Mouse (Mus musculus) CD4-positive, CD25-positive, alpha-beta regulatory T cell, adult 4 months (primary cell): Measurements from ENCODE around the gene Foxe1. TPM values are rescaled to one million over a fixed set of nuclear protein-coding genes. Genes with fewer than 3 reads are reported as not detected.

Experiments
- ATAC-seq: one replicate; pipeline ENCODE4 v1.8.0; 2017
- polyA plus RNA-seq, 2 experiments: library from polyadenylated mRNA; unstranded; fragments of 100-300 nt; shearing (Covaris generic); gene quantifications; one replicate each; pipeline ENCODE4 v1.2.1; 2017

The Foxe1 gene
- not detected for polyA plus RNA-seq

DNA sequence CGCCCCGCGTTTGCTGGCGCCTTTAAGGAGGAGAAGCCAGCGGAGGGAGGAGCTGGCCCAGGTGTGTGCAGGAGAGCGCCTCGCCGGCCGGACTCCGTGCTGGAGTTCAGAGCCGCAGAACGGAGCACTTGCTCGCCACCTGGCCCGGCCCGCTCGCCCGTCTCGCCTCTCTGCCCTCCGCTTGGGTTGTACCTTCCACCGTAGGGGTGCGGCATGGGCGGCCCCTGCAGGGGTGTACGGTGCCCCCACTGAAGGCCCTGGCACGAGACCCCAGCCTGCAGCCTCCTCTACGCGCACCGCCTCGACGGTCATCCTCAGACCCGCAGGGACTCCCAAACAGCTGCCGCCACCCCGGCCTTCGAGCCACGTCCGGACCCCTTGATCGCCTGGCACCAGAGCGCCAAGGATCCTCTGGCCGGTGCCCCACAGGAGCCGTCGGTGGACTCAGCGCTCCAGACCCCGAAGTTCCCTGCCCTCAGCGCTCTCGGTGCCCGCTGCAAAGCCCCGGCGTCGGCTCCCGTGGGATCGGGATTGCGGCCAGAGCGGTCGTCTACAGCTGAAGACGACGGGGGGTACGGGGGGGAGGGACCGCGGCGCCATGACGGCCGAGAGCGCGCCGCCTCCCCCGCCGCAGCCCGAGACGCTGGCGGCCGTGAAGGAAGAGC, at the start of gene Foxe1:
Foxe1 (plus strand) TSS at position 14 of the 665 bp plus-strand sequence.
- no peak for ATAC-seq

DNA sequence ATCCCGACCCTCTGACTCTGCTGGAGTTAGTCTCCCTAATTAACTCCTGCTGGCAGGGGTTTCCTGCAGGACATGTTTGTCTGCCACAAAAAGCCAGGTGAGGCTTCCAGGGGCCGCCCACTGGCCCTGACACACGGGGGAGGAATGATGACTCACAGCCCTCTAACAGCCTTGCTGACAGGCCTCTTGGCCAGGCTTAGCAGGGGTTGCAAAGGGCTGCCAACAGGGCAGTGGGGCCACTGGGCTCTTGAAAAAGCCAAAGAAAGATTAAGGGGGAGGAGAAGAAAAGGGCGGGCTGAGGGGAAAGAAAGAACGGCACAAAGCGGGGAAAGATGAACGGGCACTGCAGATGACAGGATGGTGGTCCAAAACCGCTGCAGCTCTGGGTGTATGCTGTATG, 39.3 kb upstream of the Foxe1 start:
- ATAC-seq = no peak

DNA sequence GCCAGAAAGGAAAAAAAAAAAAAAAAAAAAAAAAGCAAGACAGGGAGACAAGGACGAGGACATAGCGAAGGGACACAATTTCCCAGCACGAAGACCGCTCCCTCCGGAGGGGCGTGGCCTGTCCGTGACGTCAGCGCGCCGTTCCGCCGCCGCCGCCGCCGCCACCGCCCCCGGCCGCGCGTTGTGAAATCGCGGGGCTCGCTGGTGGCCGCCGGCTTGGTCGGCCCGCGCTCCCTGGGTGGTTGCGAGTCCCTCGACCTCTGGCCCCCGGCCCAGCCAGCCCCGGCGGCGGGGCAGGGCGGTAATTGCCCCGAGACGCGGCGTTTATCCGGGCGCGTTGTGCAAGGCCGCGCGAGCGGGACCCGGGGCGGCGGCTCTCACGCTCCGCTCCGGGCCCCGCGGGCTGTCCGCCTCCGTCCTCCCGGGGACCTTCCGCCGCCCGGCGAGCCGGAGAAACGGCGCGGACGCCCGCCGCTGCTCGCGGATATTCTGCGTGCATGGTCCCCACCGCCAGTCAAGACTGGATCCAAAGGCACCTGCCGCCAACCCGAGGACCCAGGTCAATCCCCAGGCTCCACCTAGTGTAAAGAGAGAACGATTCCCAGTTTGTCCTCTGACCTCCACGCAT, 38.5 kb upstream of the Foxe1 start:
- peak; percentile 91 for ATAC-seq

DNA sequence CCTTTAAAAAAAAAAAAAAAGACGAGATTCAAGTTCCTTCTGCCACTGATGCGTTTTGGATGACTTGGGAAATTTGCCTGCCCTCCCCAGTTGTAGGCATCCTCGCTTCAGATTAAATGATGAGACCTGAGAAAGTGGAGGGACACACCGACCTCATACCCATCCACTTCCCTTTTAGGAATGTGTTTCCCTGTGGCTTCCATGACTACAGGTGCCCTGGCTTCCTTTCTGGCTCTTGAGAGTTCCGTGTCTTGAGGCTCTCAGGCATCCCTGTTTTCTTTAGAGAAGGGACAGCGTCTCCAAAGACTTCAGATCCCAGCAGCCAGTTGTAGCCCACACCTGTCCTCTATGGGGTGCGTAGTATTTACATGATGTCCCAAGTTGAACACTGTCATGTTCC, 38.0 kb upstream of the Foxe1 start:
- peak; percentile 8 for ATAC-seq

DNA sequence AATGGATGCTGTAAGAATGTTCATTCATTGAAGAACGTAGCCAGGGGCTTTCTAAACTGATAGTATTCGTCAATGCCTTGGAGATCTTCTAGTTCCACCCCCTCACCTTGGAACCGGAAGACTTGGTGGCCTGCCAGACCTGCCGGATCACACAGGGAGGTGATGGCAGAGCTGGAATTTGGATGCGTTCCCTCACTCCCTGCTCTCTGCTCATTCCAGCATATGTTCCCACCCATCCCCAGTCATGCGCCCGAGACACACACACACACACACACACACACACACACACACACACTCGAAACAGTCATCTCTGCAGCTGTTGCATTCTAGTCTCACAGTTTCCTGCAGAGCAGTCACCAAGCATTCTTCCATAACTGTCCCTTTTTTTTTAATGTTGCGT, 36.1 kb upstream of the Foxe1 start:
- no peak for ATAC-seq

DNA sequence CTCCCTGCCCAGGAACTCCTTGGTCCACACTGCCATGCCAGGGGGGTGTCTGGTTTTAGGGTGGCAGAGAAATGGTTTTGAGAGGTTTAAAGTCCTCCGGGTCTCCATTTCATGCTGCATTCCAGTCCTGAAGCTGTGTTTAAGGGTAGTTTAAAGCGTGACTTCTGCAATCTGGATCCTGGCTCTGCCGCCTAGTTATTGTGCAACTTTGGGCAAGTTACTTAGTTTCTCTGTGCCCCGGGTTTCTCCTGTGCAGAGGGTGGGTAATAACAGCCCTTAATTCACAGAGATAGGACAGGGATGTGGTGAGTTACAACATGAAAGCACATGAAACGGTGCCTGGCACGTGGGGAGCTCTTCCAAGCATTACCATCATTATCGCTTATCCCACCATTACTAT, 35.5 kb upstream of the Foxe1 start:
- ATAC-seq = no peak

DNA sequence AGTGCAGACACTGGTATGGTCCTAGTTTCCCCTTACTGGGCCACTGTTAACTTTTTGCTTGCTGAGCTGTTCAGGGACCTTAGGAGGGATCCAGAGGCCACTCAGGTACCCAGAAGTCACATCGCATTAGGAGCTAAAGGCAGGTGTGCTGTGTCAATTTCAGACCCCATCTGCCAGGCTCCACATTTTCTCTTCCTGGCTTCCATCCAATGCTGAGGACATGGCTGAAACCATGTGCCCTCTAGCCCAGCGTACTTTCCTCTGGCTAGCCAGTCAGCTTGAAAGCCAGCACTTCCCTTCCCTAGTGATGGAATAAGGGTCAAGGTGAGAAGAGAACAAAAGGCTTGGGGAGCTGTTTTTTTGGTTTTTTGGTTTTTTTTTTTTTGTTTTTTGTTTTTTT, 31.8 kb upstream of the Foxe1 start:
- no peak for ATAC-seq

DNA sequence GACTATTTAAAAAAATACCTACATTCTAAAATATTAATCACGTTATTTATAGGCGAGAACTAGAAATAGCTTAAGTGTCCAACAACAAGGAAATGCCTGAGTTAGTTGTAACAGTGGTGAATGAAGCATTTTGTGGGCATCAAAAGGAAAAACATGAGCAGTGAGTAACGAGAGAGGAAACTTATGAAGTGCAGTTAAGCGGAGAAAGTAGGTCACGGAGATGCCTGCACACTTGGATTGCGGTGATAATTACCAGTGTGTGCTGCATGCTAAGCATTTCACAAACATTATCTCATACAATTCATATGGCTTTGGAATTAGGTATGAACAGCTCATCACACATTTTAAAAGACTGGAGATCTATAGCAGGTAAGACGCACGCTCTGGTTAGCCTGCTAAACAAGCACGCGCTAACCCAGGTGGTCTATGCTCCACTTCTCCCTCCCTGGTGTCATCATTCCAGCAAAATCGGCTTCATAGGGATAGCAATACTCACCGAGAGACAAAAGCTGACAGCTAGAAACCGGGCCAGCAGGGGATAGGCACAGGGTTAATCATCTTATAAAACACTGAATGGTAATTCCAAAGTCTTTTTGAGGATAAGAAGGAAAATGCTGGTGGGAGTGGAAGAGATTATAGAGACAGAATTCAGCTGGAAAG, 21.5 kb upstream of the Foxe1 start:
- no peak for ATAC-seq

DNA sequence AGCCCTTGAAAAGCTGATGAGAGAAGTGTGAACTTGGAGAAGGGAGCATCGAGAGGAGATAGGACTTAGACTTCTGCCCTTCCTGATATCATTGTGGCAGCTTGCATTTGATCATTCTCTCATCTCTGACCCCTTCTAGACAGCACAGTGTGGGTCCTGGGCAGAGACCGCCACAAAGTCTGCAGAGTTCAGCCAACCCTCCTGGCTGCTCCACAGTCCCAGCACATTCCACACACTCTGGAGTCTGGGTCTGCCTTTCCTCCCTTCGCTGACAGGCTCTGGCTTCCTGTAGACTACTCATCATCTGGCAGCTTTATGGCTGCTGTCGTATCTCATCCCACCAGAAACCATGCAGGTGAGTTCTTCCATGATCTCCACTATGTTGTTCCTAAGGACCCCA, 20.7 kb upstream of the Foxe1 start:
- no peak for ATAC-seq

DNA sequence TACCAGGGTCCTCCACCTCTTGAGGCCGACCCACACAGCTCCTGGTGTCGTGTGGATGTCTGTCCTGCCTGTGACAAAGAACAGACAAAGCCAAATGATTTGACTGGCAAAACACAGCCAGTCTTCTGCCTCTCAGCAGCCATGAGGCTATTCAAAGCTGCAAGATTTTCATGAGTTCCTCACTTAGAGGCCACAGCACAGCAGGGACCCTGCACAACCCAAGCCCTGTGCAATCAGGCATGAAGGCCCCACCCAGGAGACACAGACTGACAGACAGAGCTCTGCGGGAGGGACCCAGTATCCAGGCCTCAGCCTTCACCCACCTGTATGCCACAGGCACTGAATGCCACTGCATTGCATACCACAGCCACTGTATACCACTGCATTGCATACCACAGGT, 14.5 kb upstream of the Foxe1 start:
- no peak for ATAC-seq

DNA sequence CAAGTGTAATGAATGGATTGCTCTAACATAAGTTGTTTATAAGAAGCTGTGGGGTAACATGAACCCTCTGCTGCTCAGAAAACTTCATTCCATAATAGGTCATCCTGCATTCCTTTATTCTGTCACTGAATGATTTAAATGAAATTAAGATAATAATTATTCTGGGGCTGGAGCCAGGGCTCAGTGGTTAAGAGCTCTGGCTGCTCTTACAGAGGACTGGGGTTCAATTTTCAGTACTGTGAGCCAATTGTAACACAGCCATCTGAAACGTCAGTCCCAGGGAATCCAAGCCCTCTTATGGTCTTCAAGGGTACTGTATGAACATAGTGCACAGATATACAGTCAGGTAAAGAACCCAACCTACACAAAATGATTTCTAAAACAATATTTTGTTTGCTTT, 7.6 kb upstream of the Foxe1 start:
- ATAC-seq = no peak

DNA sequence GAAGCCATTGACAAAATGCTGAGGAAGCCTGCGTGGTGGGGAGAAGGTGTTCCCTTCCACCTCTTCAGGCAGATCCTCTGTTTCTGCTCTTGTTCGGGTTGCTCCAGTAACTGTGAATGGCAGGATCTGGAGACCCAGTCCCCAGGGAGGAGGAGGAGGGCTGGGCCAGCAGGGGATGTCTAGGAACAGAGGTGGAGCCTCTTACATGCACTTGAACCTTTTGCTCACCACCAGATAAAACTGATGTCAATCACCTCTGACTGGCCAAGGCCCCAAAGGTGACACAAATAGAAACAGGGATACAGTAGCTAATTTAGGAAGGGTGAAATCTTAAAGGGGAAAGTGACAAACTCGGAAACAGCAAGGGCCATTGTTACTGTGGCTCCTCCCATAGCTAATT, 5.4 kb upstream of the Foxe1 start:
- ATAC-seq = no peak

DNA sequence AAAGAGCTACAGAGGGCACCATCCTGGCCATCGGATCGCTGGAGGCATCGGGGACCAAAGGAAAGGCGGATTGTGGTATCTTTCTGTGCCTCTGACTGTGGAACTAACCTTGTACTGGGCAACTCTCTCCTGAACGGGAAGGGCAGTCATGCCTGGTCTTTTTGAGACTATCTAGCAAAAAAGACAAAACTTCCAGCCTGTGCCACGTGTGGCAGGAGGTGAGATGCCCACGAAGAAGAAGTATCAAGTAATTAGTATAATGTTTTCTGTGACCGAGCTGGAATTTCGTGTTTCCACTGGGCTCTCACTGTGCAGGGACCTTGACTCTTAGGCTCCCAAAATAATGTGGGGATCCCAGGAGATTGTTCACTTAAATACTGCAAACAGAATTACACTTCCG, 4.4 kb upstream of the Foxe1 start:
- ATAC-seq = no peak

DNA sequence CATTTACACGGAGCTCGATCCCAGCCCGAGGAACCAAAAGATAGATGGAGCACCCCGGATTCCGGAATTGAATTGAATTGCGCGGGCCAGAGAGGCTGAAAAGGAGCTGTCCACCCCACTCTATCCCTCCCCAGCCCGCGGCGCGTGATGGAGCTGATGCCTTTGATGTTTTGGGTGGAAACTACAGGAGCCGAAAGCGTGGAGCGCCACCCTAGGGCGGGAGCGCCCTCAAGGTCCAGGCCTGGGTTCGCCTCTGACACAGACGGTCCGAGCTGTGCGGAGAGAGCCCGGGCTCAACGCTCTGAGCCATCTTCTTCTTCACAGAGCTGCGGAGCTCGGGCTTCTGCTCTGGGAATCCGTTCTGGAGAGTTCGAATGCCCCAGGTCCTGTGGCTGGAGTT, 3.8 kb upstream of the Foxe1 start:
- ATAC-seq = no peak

DNA sequence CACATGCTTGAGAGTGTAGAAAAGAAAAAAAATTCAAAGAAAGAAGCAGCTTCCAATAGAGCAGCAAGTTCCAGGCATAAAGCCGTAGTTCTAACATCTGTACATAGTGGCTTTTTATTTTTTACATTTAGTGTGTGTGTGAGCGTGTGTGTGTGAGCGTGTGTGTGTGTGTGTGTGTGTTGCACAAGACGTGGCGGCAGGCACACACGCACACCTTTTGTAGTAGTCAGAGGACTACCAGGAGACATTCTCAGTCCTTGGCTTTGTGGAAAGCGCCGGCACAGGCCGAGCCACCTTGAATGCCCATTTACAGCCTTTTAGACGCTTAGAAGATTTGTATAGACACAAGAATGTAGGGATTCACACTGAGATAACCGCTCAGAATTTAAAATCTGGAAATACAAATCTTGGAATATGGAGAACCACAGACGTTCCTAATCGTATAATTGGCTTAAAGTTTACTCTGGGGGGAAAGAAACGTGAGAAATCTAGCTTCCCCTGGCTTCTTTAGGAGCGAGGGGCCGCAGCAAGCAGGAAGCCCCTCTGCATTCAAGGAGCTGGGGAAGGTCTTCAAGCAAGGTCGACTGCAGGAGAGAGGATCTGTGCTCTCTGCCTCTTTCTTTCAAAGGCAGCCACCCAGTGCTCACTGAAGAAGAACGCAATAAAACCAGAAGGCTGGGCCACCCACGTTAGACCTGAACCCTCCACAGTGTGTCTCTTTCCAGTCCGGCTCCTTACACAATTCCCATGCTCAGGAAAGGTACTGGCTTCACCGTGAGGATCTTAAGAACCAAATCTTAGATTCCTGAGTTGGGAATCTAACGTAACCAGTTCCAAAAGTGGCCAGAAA, 1.4 kb upstream of the Foxe1 start:
- no peak for ATAC-seq

DNA sequence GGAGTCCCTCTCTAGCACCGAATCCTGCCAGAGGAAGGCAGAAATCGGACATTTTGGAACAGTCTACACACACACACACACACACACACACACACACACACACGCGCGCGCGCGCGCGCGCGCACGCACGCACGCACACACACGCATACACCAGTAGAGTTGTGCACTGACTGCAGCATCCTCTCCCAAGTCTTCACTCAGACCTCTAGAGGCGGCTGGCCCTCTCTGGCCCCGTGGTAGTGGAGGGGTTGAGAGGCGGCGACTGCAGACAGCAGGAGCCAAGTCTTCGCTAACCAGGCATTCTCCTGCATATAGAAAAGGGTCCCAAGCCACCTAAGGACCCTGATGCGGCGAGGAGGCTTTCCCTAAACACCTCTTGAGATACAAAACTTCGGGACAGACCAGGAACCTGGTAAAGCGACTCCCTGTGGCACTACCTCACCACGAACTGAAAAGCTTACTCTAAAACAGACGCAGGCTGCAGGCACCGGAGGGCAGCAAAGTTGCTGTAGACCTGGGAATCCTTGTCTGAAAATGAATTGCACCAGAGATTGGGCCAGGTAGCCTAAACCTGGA, 610 bp upstream of the Foxe1 start:
- ATAC-seq = no peak

DNA sequence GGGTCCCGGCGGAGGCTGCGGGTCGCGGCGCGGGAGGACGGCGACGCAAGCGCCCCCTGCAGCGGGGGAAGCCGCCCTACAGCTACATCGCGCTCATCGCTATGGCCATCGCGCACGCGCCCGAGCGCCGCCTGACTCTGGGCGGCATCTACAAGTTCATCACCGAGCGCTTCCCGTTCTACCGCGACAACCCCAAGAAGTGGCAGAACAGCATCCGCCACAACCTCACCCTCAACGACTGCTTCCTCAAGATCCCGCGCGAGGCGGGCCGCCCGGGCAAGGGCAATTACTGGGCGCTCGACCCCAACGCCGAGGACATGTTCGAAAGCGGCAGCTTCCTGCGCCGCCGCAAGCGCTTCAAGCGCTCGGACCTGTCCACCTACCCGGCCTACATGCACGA, 879 bp downstream of the Foxe1 start:
- ATAC-seq = peak; percentile 54

DNA sequence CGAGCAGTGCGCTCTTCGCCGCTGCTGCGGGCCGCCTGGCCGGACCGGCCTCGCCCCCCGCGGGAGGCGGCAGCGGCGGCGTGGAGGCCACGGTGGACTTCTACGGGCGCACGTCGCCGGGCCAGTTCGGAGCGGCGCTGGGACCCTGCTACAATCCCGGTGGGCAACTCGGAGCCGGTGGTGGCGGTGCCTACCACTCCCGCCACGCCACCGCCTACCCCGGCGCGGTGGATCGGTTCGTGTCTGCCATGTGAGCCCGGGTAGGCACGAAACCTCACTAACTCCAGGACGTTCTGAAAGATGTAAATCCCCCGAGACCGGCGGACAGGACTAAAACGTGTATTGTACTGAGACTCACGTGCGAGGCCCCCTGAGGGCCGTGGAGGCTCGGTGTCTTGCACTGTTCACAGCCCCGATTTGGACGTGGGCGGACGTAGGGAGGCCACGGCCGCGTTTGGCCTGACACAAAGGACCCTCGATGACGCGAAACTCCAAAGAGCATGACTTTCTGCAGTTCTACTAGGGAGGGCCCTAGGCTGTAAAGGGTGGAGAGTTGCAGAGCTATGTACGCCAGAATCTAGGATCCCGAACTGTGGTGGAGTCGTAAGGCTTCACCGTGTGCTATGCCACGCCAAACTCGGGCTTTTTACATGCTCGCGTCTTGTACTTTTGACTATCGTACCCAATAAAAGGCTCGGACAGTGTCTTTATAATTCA, 1.8 kb downstream of the Foxe1 start:
- no peak for ATAC-seq

DNA sequence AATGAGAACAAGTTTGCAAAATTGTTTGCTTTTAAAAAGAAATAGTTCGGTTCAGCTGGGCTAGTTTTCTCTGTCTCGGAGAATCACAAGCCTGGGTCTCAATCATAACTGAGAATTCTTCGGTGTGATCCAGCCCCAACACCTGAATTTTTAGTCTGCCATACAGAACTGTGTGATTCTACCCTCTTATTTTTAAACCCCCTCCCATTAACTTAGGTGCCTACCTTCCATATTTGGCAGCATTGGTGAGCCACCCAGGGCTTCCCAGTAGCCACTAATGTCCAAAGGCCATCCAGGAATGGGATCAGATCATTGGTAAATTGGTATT, 2.3 kb downstream of the Foxe1 start:
- ATAC-seq = no peak

DNA sequence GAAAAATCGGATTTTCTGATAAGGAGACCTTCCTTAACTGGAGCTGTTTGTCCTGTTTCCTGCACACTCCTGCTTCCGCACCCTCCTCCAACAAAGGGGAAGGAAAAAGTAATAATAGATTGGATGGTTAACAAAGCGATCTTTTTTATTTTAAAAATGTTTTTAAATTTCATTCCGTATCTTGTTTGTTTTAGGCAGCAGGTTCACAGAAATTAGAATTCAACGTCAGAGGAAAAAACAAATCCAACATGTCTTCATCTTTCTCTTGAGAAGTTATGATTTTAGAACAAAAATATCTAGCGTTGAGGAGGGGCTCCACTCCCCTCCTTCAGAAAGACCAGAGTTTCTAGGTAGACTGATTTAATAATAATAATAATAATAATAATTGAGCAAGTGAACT, 2.8 kb downstream of the Foxe1 start:
- no peak for ATAC-seq

DNA sequence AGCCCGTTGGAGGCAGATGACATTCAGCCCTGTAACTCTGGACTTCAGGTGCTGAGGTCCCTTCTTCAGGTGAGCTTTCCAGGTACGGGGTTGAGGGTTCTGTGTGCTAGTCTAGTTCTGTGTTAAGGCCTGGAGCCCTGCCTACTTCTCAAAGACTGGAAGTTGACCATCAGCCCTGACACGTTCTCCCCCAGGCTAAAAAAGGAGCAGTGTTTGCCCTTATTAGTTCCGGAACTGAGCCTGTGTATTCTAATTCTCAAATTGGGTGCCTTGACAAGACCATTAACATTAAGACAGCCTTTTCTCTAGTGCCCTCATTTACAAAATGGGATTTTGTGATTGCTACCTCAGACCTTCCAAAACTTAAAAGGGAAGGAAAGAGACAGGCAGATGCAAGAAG, 3.7 kb downstream of the Foxe1 start:
- no peak for ATAC-seq
